Mouse (Mus musculus) kidney, embryonic 15.5 days (tissue): ENCODE data around the gene Atf6b. TPM values are rescaled to one million over a fixed set of nuclear protein-coding genes. Genes with fewer than 3 reads are reported as not detected.

Experiments
- ATAC-seq: fragments of 200-750 bp; cut with Nextera tagmentation; replicated peaks from 2 replicates; pipeline ENCODE4 v1.8.0; 2017; ENCODE audit warnings: moderate TSS enrichment; ENCODE audit not compliant: low FRiP score
- H3K27ac ChIP-seq: fragments of 300-500 bp; sonication (generic); 2 replicates; pipeline ENCODE4 v1.5.1; 2015; ENCODE audit warnings: mild to moderate bottlenecking, inconsistent platforms
- H3K27me3 ChIP-seq: fragments of 300-500 bp; sonication (generic); 2 replicates; pipeline ENCODE4 v1.6.1; 2015; ENCODE audit warnings: inconsistent platforms
- H3K36me3 ChIP-seq: fragments of 300-500 bp; sonication (generic); 2 replicates; pipeline ENCODE4 v1.6.1; 2015; ENCODE audit warnings: inconsistent platforms
- H3K4me1 ChIP-seq: fragments of 300-500 bp; sonication (generic); 2 replicates; pipeline ENCODE4 v1.6.1; 2015; ENCODE audit warnings: inconsistent platforms
- H3K4me2 ChIP-seq: fragments of 300-500 bp; sonication (generic); 2 replicates; pipeline ENCODE4 v1.6.1; 2015; ENCODE audit warnings: moderate library complexity, mild to moderate bottlenecking, inconsistent platforms
- H3K4me3 ChIP-seq: fragments of 300-500 bp; sonication (generic); replicated peaks from 2 replicates; pipeline ENCODE4 v1.5.1; 2015; ENCODE audit warnings: mild to moderate bottlenecking, inconsistent platforms
- H3K9ac ChIP-seq: fragments of 300-500 bp; sonication (generic); 2 replicates; pipeline ENCODE4 v1.6.1; 2015; ENCODE audit warnings: mild to moderate bottlenecking, inconsistent platforms
- H3K9me3 ChIP-seq: fragments of 300-500 bp; sonication (generic); replicated peaks from 2 replicates; pipeline ENCODE4 v1.6.1; 2016; ENCODE audit warnings: inconsistent platforms
- WGBS: fragments of 180-500 bp; shearing (Covaris S2); methylation state at CpG from one replicate; pipeline ENCODE4 v1.1.7; 2015; ENCODE audit warnings: mixed read lengths; 5-methylcytosine and 5-hydroxymethylcytosine counted together
- polyA plus RNA-seq: library from polyadenylated mRNA; unstranded; fragments of >200 nt; fragmentation: Nextera tagmentation; extraction: Ambion mirVana; gene quantifications from 2 replicates; pipeline ENCODE4 v1.2.1, GENCODE M21; 2015

The Atf6b gene
- polyA plus RNA-seq, 1 experiment from 2014 or later = 98.2 TPM

DNA sequence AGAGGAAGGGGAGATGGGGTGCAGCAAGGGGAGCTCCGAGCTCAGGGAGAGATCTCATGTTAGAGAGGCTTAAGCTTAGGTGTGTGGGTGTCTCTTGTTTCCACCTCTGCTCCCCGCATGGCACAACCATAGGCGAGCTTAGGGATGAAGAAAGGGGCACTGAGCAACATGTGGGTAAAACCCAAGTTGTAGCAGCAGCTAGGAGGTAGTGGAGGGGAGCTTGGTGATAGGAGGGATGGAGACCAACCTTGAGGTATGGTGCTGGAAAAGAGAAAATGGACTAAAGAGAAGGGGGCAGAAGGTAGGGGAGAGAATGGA is 12.9 kb downstream of the Atf6b start:
- no peak for ATAC-seq
- Histone ChIP-seq H3K4me3 (no peak overlapping the region), H3K9ac (no peak overlapping the region), H3K4me1 (peaks cover 34% of the 10 kb centered on the region), H3K27me3 (peaks cover 52% of the 10 kb centered on the region), H3K36me3 (no peaks in the 10 kb centered on the region), H3K4me2 (no peak overlapping the region), H3K27ac (no peak overlapping the region), H3K9me3 (no peaks in the 10 kb centered on the region)
- WGBS = 54% methylated on average over 3 of the region's 3 CpGs

DNA sequence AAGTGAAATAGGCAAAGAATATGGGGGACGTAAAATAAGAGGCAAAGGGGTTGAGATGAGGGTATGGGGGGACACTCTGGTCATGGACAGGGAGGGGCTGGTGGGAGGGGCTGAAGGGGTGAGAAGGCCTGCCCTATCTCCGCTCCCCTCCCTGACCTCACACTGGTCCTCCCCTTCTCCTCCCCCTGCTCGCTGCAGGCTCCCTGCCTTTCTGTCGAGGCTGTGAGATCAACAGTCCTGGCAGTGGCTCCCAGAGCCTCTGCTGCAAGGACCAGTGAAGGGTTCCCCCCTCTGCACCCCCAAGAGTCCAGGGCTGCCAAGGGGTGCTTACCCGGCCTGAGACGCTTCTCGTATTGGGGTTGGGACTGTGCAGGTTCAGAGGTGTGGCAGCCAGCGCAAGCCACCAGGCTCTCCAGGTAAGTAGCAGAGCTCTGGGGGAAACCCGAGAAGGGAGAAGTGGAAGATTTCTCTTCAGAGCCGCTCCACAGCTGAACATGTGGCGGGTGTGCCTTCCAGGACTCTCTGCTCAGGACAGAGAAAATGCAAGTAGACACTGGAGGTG is 13.4 kb downstream of the Atf6b start:
- ATAC-seq = no peak
- peak overlapping the region; percentile 55 for H3K4me2 ChIP-seq
- H3K27me3 ChIP-seq = peaks cover 57% of the 10 kb centered on the region
- H3K9ac ChIP-seq = no peak overlapping the region
- peaks cover 30% of the 10 kb centered on the region for H3K4me1 ChIP-seq
- no peaks in the 10 kb centered on the region for H3K36me3 ChIP-seq
- 0 out of 2 replicates have a peak overlapping the region, but pooled peaks have one; percentile 23 for H3K4me3 ChIP-seq
- WGBS = 28% methylated on average over 11 of the region's 11 CpGs
- H3K9me3 ChIP-seq = no peaks in the 10 kb centered on the region
- no peak overlapping the region for H3K27ac ChIP-seq

DNA sequence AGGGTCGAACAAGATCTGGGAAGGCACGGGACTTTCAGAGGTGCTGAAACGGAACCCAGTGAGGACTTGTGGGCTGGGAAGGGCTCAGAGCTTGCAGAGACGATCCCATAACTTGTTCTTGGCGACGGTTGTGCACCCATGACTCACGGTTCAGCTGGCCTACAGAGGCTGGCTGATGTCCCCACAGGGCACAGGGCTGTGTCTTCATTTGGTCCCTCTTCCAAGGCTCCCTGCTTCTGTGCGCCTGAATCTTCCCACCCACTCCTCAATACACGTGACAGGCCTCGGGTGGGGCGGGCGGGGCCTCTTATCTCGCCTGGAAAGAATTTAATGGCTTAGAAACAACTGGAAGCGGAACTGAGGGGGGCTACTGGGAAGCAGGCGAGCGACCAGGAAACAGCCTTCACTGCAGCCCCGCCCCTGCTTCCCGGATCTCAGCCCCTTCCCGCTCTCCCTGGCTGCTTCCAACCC is 14.2 kb downstream of the Atf6b start:
- Histone ChIP-seq H3K27me3 (peaks cover 65% of the 10 kb centered on the region), H3K9ac (no peak overlapping the region)

DNA sequence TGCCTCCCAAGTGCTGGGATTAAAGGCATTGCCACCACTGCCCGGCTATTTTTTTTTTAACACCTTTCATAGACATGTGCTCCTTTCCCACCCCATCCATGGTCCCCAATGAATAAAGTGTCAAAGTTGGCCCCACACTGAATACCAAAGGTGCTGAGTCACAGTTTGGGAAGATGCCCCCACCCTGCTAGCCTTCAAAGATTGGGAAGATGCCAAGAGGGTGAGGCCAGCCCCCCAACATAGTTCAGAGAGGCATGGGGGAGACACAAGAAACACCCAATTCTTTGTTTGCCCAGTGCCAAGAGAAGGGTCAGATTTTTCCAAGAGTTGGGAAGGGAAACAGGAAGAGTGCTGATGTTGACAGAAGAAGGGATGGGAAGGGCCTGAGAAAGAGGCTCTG is 15.5 kb downstream of the Atf6b start:
- no peak for ATAC-seq
- H3K4me1 ChIP-seq = peaks cover 17% of the 10 kb centered on the region
- H3K27ac ChIP-seq = no peak overlapping the region
- WGBS = 97% methylated on average over 1 of the region's 1 CpGs
- no peaks in the 10 kb centered on the region for H3K9me3 ChIP-seq
- H3K36me3 ChIP-seq = no peaks in the 10 kb centered on the region
- H3K4me2 ChIP-seq = no peak overlapping the region
- H3K9ac ChIP-seq = no peak overlapping the region
- peaks cover 67% of the 10 kb centered on the region for H3K27me3 ChIP-seq
- no peak overlapping the region for H3K4me3 ChIP-seq

More for the DNA sequence above, 14.2 kb downstream of the Atf6b start:
- Histone ChIP-seq H3K4me1 (peaks cover 21% of the 10 kb centered on the region), H3K4me2 (peak overlapping the region; percentile 55), H3K36me3 (no peaks in the 10 kb centered on the region), H3K9me3 (no peaks in the 10 kb centered on the region), H3K4me3 (peak overlapping the region; percentile 23), H3K27ac (peak overlapping the region; percentile 51)
- ATAC-seq = peak; percentile 58; the same call in 1 of the 2 replicates
- WGBS = 3% methylated on average over 19 of the region's 19 CpGs

DNA sequence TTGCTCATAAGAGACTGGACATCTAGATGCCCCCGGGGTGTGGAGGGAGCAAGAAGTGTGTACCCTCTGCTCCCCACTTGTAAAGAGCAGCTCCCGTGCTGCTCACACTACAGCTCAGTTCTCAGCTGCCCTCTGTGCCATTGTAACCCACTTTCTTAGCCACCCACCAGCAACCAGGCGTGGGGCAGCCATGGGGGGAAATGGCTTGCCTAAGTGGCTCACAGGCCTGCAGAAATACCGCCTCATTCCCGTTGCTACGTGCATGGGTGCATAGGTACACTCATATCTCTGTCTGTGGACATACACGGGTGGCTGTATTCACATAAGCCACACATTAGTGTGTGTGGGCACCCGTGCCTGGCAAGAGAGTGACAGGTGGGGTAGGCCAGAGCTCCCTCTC is 16.0 kb downstream of the Atf6b start:
- Histone ChIP-seq H3K27me3 (peaks cover 63% of the 10 kb centered on the region), H3K36me3 (no peaks in the 10 kb centered on the region), H3K4me2 (no peak overlapping the region), H3K4me3 (no peak overlapping the region), H3K9me3 (no peaks in the 10 kb centered on the region), H3K27ac (no peak overlapping the region), H3K9ac (no peak overlapping the region), H3K4me1 (peaks cover 17% of the 10 kb centered on the region)
- 84% methylated on average over 8 of the region's 8 CpGs for WGBS
- ATAC-seq = no peak

DNA sequence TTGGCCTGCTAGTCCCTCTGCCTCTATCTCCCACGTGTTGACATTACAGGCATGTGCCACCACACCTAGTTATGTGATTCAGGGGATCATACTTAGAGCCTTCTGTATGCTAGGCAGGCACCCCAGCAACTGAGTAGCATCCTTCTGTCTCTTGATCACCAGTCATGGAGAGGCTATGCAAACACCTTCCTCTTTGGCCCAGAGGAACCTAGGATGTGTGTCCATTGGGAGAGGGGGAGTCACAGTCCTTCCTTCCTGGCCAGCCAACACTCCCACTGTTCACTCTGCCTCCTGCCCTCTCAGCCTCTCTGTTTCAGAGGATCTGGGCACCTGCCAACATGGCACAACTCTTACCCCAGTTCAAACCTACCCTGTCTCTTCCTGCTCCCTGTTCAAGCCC is 16.6 kb downstream of the Atf6b start:
- Histone ChIP-seq H3K4me1 (peaks cover 17% of the 10 kb centered on the region), H3K4me3 (no peak overlapping the region), H3K27ac (no peak overlapping the region), H3K9me3 (no peaks in the 10 kb centered on the region), H3K36me3 (no peaks in the 10 kb centered on the region), H3K27me3 (peaks cover 59% of the 10 kb centered on the region), H3K4me2 (no peak overlapping the region), H3K9ac (no peak overlapping the region)
- ATAC-seq = no peak
- 43% methylated on average over 1 of the region's 1 CpGs for WGBS

DNA sequence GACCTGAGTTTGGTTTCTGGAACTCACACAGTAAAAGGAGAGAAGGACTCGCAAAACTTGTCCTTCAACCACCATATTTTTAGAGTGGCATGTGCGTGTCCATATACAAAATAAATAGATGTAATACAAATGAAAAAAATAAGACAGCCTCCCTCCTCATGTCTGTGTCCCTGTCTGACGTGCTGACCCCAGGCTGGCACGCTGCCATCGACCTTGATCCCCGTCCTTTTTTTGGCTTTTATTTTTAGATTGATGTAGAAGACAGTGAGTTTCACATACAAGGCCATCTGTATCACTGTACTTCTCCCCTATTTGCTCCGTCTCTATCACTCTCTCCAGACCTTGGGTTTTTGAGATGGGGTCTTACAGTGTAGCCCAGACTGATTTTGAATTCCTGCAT is 17.5 kb downstream of the Atf6b start:
- no peaks in the 10 kb centered on the region for H3K9me3 ChIP-seq
- no peak for ATAC-seq
- H3K9ac ChIP-seq = no peak overlapping the region
- peaks cover 17% of the 10 kb centered on the region for H3K4me1 ChIP-seq
- no peak overlapping the region for H3K27ac ChIP-seq
- peaks cover 56% of the 10 kb centered on the region for H3K27me3 ChIP-seq
- 67% methylated on average over 7 of the region's 7 CpGs for WGBS
- no peak overlapping the region for H3K4me2 ChIP-seq
- H3K36me3 ChIP-seq = no peaks in the 10 kb centered on the region
- no peak overlapping the region for H3K4me3 ChIP-seq

DNA sequence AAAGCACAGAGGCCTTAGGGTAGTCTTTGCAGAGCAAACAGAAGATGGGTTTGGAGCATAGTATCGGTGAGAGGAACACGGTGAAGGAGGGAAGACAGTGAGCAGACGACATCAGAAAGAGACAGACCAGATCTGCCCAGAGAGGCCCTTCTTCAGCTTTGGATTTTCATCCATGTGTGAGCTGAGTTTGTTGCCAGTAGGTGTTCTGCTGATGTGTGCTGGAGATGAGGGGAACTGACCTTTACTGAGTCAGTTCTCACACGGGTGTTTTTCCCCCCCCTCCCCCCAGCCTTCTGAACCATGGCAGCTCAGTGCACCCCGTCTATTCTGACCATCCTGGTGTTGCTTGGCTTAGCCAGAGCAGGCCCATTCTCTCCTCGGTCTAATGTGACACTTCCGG is 23.3 kb downstream of the Atf6b start, which contains the start of gene Tnxb:
Tnxb (plus strand) TSS at position 301 of the 400 bp plus-strand sequence.
- H3K4me2 ChIP-seq = peak within 1 kb of the TSS; percentile 77
- H3K27ac ChIP-seq = no peak within 1 kb of the TSS
- peak within 1 kb of the TSS; percentile 29; the same call in 1 of the 2 replicates for H3K9ac ChIP-seq
- peaks cover 73% of the 10 kb centered on the region for H3K27me3 ChIP-seq
- no peaks in the 10 kb centered on the region for H3K9me3 ChIP-seq
- whole genome bisulfite sequencing = 64% methylated on average over 7 of the region's 7 CpGs
- peak within 1 kb of the TSS; percentile 42 for H3K4me3 ChIP-seq
- no peak for ATAC-seq
- H3K4me1 ChIP-seq = peaks cover 15% of the 10 kb centered on the region
- H3K36me3 ChIP-seq = no peaks in the 10 kb centered on the region

DNA sequence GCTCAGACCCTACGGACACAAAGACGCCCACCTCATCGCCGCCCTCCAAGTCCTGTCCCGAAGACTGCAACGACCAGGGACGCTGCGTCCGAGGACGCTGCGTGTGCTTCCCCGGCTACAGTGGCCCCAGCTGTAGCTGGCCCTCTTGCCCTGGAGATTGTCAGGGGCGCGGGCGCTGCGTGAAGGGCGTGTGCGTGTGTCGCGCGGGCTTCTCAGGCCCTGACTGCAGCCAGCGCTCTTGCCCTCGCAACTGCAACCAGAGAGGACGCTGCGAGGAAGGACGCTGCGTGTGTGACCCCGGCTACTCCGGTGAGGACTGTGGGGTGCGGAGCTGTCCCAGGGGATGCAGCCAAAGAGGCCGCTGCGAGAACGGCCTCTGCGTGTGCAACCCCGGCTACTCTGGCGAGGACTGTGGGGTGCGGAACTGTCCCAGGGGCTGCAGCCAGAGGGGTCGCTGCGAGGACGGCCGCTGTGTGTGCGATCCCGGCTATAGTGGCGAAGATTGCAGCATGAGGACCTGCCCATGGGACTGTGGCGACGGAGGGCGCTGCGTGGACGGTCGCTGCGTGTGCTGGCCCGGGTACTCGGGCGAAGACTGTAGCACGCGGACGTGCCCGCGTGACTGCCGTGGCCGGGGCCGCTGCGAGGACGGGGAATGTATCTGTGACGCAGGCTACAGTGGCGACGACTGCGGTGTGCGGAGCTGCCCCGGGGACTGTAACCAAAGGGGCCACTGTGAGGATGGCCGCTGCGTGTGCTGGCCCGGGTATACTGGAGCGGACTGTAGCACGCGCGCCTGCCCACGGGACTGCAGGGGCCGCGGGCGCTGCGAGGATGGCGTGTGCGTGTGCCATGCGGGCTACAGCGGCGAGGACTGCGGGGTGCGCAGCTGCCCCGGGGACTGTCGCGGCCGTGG is 24.5 kb downstream of the Atf6b start:
- peak overlapping the region; percentile 42 for H3K4me3 ChIP-seq
- no peak overlapping the region for H3K27ac ChIP-seq
- H3K27me3 ChIP-seq = peaks cover 71% of the 10 kb centered on the region
- H3K36me3 ChIP-seq = no peaks in the 10 kb centered on the region
- no peak; the same call in 1 of the 2 replicates for ATAC-seq
- H3K9me3 ChIP-seq = no peaks in the 10 kb centered on the region
- peaks cover 15% of the 10 kb centered on the region for H3K4me1 ChIP-seq
- peak overlapping the region; percentile 77 for H3K4me2 ChIP-seq
- 8% methylated on average over 87 of the region's 93 CpGs for WGBS
- peak overlapping the region; percentile 29 for H3K9ac ChIP-seq

DNA sequence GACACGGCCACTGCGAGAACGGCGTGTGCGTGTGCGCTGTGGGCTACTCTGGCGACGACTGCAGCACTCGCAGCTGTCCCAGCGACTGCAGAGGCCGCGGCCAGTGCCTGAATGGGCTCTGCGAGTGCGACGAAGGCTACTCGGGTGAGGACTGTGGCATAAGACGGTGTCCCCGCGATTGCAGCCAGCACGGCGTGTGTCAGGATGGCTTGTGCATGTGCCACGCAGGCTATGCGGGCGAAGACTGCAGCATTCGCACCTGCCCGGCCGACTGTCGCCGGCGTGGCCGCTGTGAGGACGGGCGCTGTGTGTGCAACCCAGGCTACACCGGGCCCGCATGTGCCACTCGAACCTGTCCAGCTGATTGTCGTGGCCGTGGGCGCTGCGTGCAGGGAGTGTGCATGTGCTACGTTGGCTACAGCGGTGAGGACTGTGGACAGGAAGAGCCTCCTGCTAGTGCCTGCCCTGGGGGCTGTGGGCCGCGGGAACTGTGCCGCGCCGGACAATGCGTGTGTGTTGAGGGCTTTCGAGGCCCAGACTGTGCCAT is 25.4 kb downstream of the Atf6b start:
- Histone ChIP-seq H3K4me1 (peaks cover 15% of the 10 kb centered on the region), H3K9me3 (no peaks in the 10 kb centered on the region), H3K27me3 (peaks cover 77% of the 10 kb centered on the region), H3K9ac (peak overlapping the region; percentile 29; the same call in 1 of the 2 replicates), H3K4me2 (peak overlapping the region; percentile 77), H3K36me3 (no peaks in the 10 kb centered on the region), H3K4me3 (peak overlapping the region; percentile 42), H3K27ac (no peak overlapping the region)
- 31% methylated on average over 49 of the region's 49 CpGs for WGBS
- ATAC-seq = no peak

DNA sequence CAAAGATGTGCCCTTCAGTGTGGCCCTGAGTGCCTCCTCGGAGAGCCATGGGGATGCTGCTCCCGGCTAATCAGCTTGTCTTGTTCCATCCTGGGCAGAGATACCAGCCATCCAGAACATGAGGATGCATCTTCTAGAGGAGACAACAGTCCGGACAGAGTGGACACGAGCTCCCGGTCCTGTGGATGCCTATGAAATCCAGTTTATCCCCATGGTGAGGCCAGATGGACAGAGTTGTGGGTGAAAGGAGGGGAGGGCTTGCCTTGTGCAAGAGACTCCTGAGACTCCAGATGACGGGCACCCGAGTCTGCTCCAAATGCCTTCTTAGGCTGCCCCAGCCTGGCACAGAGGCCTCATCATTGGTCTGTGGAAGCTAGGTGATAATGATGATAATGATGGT is 26.2 kb downstream of the Atf6b start:
- Histone ChIP-seq H3K4me1 (peaks cover 15% of the 10 kb centered on the region), H3K4me3 (no peak overlapping the region), H3K9me3 (no peaks in the 10 kb centered on the region), H3K36me3 (no peaks in the 10 kb centered on the region), H3K9ac (no peak overlapping the region), H3K27me3 (peaks cover 81% of the 10 kb centered on the region), H3K4me2 (no peak overlapping the region), H3K27ac (no peak overlapping the region)
- 82% methylated on average over 7 of the region's 7 CpGs for WGBS
- no peak for ATAC-seq
